Mouse (Mus musculus): Measurements from ENCODE around the gene Tspan14.

GRCm38 (mm10) chr14:41001576-41001975, 35.0 kb upstream of the Tspan14 start:
- no peak for TF ChIP-seq POLR2A (IDR thresholded peaks at IDR 0.05; ENCODE audit: insufficient read depth, low read length)
- no peak for TF ChIP-seq CTCF (IDR thresholded peaks at IDR 0.05; ENCODE audit: low read depth, low read length)

All from ES-Bruce4 (cell line).